Mouse (Mus musculus) olfactory bulb, adult 2 months (tissue): ENCODE results near the gene Atg101.

ENCODE experiments used
- CTCF ChIP-seq: fragments of 200-500 bp; IDR thresholded peaks from 2 replicates; pipeline ENCODE4 v1.5.1; 2012; ENCODE audit warnings: low read depth, mild to moderate bottlenecking, low read length, moderate library complexity; ENCODE audit not compliant: insufficient read depth
- POLR2A ChIP-seq: fragments of 200-500 bp; IDR thresholded peaks from 2 replicates; pipeline ENCODE4 v1.6.1; 2012; ENCODE audit warnings: mild to moderate bottlenecking, low read depth, low read length, moderate library complexity; ENCODE audit not compliant: insufficient read depth

GRCm38 (mm10) chr15:101260874-101261622, 23.0 kb upstream of the Atg101 start:
- TF ChIP-seq CTCF = no peak
- TF ChIP-seq POLR2A = no peak
